Mouse (Mus musculus): ENCODE results near the gene Srrm3. TPM values are rescaled to one million over a fixed set of nuclear protein-coding genes. Genes with fewer than 3 reads are reported as not detected.

Gene Srrm3
- polyA plus RNA-seq, 1 experiment: not detected

GRCm38 (mm10) chr5:135890323-135890722 lies 83.6 kb downstream of the Srrm3 start:
- no peak for TF ChIP-seq POLR2A (IDR thresholded peaks at IDR 0.05; ENCODE audit: insufficient read depth, low read depth, low read length)
- no peak for TF ChIP-seq CTCF (IDR thresholded peaks at IDR 0.05; ENCODE audit: insufficient read depth, low read depth, low read length)
- WGBS: 73% methylated on average over 4 of the region's 4 CpGs
- no peak overlapping the region for H3K27ac ChIP-seq (ENCODE audit: insufficient read depth, low read depth, low read length)
- peaks cover 19% of the 10 kb centered on the region for H3K4me1 ChIP-seq (ENCODE audit: control insufficient read depth, insufficient read depth, low read length)
- no peak overlapping the region for H3K4me3 ChIP-seq (ENCODE audit: insufficient read depth, low read depth, low read length)

DNA sequence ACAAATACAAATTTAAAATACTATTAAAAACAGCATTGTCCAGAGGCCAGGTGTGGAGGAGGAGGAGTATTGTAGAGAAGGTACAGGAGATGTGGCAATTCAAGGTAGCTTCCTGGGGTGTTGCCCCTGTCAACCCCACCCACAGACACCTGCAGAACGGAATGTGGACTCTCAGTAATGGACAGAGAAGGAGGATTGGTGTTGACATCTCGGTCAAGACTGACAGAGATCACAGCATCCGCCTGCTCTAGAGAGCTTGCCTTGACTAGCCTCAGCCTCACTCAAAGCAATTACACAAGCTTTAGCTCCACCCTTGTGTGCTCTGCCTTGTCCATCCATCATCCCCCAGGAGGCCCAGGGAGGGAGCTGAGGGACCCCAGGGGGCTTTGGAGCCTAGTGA lies 84.2 kb downstream of the Srrm3 start:
- no peak for TF ChIP-seq CTCF (IDR thresholded peaks at IDR 0.05; ENCODE audit: insufficient read depth, low read depth, low read length)
- no peak for TF ChIP-seq POLR2A (IDR thresholded peaks at IDR 0.05; ENCODE audit: insufficient read depth, low read depth, low read length)
- Histone ChIP-seq H3K4me3 (ENCODE audit: insufficient read depth, low read depth, low read length) (no peak overlapping the region), H3K27ac (ENCODE audit: insufficient read depth, low read depth, low read length) (no peak overlapping the region), H3K4me1 (ENCODE audit: control insufficient read depth, insufficient read depth, low read length) (peaks cover 19% of the 10 kb centered on the region)
- 79% methylated on average over 3 of the region's 3 CpGs for WGBS

DNA sequence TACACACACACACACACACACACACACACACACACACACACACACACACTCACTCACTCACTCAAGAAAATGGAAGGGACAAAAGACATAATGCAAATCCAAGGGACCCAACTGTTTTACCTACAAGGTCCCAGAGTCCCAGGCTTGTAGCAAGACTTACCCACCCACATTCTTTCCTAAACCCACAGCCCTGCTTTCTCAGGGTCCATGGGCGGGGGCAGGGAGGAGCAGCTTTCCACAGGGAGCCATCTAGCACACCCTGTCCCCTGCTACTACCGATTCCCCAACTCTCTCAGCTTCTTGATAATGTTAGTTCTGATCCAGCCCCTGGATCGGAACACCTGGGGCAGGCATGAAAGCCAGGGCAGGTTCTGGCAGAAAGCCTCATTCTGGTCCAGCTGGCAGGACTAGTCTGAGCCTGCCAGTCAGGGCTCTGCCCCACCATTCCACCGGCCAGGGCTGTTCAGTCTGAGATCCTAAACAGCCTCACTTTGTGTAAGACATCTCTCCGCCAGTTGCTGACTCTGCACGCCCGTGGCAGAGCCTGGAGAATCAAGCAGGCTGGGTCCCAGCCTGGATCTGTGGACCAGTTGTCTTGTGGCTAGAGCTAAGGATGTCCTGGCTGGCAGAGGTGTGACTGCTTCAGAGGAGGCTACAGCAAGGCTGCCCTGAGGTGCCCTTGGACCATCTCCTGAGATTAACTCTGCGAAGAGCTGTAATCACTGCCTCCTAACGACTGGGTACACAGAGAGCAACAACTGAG lies 86.1 kb downstream of the Srrm3 start:
- TF ChIP-seq POLR2A (IDR thresholded peaks at IDR 0.05; ENCODE audit: insufficient read depth, low read depth, low read length): no peak
- no peak for TF ChIP-seq CTCF (IDR thresholded peaks at IDR 0.05; ENCODE audit: insufficient read depth, low read depth, low read length)
- H3K4me1 ChIP-seq (ENCODE audit: control insufficient read depth, insufficient read depth, low read length): peaks cover 14% of the 10 kb centered on the region
- no peak overlapping the region for H3K27ac ChIP-seq (ENCODE audit: insufficient read depth, low read depth, low read length)
- WGBS: 54% methylated on average over 9 of the region's 9 CpGs
- H3K4me3 ChIP-seq (ENCODE audit: insufficient read depth, low read depth, low read length): no peak overlapping the region

GRCm38 (mm10) chr5:135894958-135895357 lies 88.3 kb downstream of the Srrm3 start:
- Histone ChIP-seq H3K27ac (ENCODE audit: insufficient read depth, low read depth, low read length) (no peak overlapping the region), H3K4me1 (ENCODE audit: control insufficient read depth, insufficient read depth, low read length) (peaks cover 6% of the 10 kb centered on the region; the same call in 1 of the 2 replicates), H3K4me3 (ENCODE audit: insufficient read depth, low read depth, low read length) (no peak overlapping the region)
- TF ChIP-seq CTCF (IDR thresholded peaks at IDR 0.05; ENCODE audit: insufficient read depth, low read depth, low read length): no peak
- no peak for TF ChIP-seq POLR2A (IDR thresholded peaks at IDR 0.05; ENCODE audit: insufficient read depth, low read depth, low read length)
- WGBS: 90% methylated on average over 6 of the region's 6 CpGs

GRCm38 (mm10) chr5:135898028-135898427 lies 91.3 kb downstream of the Srrm3 start:
- TF ChIP-seq POLR2A (IDR thresholded peaks at IDR 0.05; ENCODE audit: insufficient read depth, low read depth, low read length): no peak
- TF ChIP-seq CTCF (IDR thresholded peaks at IDR 0.05; ENCODE audit: insufficient read depth, low read depth, low read length): no peak
- no peak overlapping the region for H3K4me3 ChIP-seq (ENCODE audit: insufficient read depth, low read depth, low read length)
- no peak overlapping the region for H3K27ac ChIP-seq (ENCODE audit: insufficient read depth, low read depth, low read length)
- WGBS: 22% methylated on average over 3 of the region's 3 CpGs
- peaks cover under 1% of the 10 kb centered on the region; the same call in 1 of the 2 replicates for H3K4me1 ChIP-seq (ENCODE audit: control insufficient read depth, insufficient read depth, low read length)

DNA sequence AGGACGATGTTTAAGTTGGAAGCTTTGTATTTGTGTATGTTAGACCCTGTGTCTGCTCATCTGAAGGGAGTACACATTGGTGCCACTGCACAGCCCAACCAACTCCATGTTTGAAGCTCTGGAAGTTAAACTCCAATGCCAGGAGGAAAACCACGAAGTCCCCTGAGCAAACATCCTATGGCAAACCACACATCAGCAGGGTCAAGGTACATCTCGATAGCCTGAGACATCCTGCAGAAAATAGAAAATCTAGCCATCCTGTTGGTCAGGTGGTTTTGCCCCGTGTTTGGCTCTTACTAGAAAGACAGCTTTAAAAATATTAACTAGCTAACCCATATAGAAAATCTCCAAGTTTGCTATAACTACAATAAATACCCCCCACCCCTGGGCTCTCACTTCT lies 92.3 kb downstream of the Srrm3 start:
- no peak overlapping the region for H3K4me3 ChIP-seq (ENCODE audit: insufficient read depth, low read depth, low read length)
- no peak overlapping the region for H3K27ac ChIP-seq (ENCODE audit: insufficient read depth, low read depth, low read length)
- H3K4me1 ChIP-seq (ENCODE audit: control insufficient read depth, insufficient read depth, low read length): peaks cover 4% of the 10 kb centered on the region
- WGBS: 85% methylated on average over 4 of the region's 4 CpGs
- TF ChIP-seq CTCF (IDR thresholded peaks at IDR 0.05; ENCODE audit: insufficient read depth, low read depth, low read length) (no peak), POLR2A (IDR thresholded peaks at IDR 0.05; ENCODE audit: insufficient read depth, low read depth, low read length) (no peak)

DNA sequence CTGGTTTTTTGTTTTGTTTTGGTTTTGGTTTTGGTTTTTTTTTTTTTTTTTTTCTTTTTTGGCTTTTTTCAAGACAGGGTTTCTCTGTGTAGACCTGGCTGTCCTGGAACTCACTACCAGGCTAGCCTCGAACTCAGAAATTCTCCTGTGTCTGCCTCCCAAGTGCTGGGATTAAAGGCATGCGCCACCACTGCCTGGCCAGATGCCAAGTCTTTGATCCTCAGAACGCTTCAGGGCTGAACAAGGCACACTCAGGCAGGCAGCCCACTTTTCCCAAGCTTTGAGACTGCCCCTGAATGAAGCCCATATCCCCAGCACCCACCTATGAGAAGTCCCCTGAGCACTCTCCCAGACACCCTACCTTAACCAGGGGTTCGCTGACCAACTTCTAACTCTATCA lies 93.1 kb downstream of the Srrm3 start:
- Histone ChIP-seq H3K4me3 (ENCODE audit: insufficient read depth, low read depth, low read length) (no peak overlapping the region), H3K27ac (ENCODE audit: insufficient read depth, low read depth, low read length) (no peak overlapping the region), H3K4me1 (ENCODE audit: control insufficient read depth, insufficient read depth, low read length) (peaks cover 8% of the 10 kb centered on the region)
- WGBS: 67% methylated on average over 4 of the region's 4 CpGs
- TF ChIP-seq CTCF (IDR thresholded peaks at IDR 0.05; ENCODE audit: insufficient read depth, low read depth, low read length) (no peak), POLR2A (IDR thresholded peaks at IDR 0.05; ENCODE audit: insufficient read depth, low read depth, low read length) (no peak)

DNA sequence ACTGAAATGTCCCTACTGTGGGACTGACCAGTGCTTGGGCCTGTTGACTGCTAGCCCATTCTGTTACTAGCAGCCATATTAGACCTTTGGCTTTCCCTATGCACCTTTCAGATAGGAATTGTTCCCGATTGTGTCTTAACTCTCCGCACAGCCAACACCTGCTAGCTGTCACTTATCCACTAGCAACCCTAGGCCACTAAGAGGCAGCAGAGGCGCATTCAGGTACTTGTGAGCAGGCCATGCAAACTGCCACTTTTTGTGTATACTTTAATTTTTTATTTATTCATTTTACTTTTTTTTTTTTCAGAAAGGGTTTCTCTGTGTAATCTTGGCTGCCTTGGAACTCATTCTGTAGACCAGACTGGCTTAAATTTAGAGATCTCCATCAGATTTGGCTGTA lies 94.0 kb downstream of the Srrm3 start:
- Histone ChIP-seq H3K4me3 (ENCODE audit: insufficient read depth, low read depth, low read length) (no peak overlapping the region), H3K27ac (ENCODE audit: insufficient read depth, low read depth, low read length) (no peak overlapping the region), H3K4me1 (ENCODE audit: control insufficient read depth, insufficient read depth, low read length) (peaks cover 10% of the 10 kb centered on the region)
- WGBS: 94% methylated on average over 3 of the region's 3 CpGs
- TF ChIP-seq POLR2A (IDR thresholded peaks at IDR 0.05; ENCODE audit: insufficient read depth, low read depth, low read length): no peak
- TF ChIP-seq CTCF (IDR thresholded peaks at IDR 0.05; ENCODE audit: insufficient read depth, low read depth, low read length): no peak

DNA sequence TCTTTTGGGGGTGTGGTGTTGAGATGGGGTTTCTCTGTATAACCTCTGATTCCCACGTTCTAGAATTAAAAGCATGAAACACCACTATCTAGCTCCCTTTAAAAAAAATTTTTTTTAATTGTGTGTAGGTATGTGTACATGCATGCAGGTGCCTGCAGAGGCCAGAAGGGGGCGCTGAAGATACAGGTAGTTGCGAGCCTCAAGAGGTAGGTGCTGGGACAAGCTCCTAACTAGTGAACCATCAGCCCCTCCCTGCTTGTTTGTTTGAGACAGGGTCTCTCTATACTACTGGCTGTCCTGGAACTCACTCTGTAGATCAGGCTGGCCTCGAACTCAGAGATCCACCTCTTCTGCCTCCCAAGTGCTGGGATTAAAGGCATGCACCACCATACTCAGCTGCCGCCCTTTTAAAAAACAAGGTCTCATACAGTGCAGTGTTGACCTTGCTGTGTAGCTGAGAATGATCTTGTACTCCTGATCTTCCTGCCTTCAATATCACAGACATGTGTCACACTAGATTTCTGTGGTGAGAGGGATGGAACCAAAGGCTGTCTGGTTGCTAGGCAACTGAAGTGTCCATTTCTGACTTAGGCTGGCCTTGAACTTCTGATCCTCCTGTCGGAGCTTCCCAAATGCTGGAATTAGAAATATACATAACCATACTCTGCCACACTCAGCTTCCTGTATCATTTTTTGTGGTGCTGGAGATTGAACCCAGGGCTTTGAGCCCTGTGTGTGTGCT lies 94.8 kb downstream of the Srrm3 start:
- TF ChIP-seq CTCF (IDR thresholded peaks at IDR 0.05; ENCODE audit: insufficient read depth, low read depth, low read length): no peak
- no peak for TF ChIP-seq POLR2A (IDR thresholded peaks at IDR 0.05; ENCODE audit: insufficient read depth, low read depth, low read length)
- peaks cover 10% of the 10 kb centered on the region for H3K4me1 ChIP-seq (ENCODE audit: control insufficient read depth, insufficient read depth, low read length)
- 72% methylated on average over 6 of the region's 6 CpGs for WGBS
- no peak overlapping the region for H3K4me3 ChIP-seq (ENCODE audit: insufficient read depth, low read depth, low read length)
- H3K27ac ChIP-seq (ENCODE audit: insufficient read depth, low read depth, low read length): no peak overlapping the region
